Mouse (Mus musculus) limb, embryonic 12.5 days (tissue): ENCODE data around the gene Syt7. TPM values are rescaled to one million over a fixed set of nuclear protein-coding genes. Genes with fewer than 3 reads are reported as not detected.

ENCODE experiments used
- ATAC-seq: fragments of 200-750 bp; cut with Nextera tagmentation; 2 replicates; pipeline ENCODE4 v1.8.0; 2017; ENCODE audit warnings: low read depth, moderate TSS enrichment; ENCODE audit not compliant: insufficient number of reproducible peaks, insufficient read depth, low FRiP score, low TSS enrichment
- H3K27ac ChIP-seq: fragments of 300-500 bp; sonication (generic); 2 replicates; pipeline ENCODE4 v1.5.1; 2016; ENCODE audit warnings: mild to moderate bottlenecking, moderate library complexity
- H3K27me3 ChIP-seq: fragments of 300-500 bp; sonication (generic); 2 replicates; pipeline ENCODE4 v1.6.1; 2016; ENCODE audit warnings: mild to moderate bottlenecking, moderate library complexity
- H3K36me3 ChIP-seq: fragments of 300-500 bp; sonication (generic); 2 replicates; pipeline ENCODE4 v1.6.1; 2016; ENCODE audit warnings: mild to moderate bottlenecking, moderate library complexity
- H3K4me1 ChIP-seq: fragments of 300-500 bp; sonication (generic); replicated peaks from 2 replicates; pipeline ENCODE4 v1.6.1; 2016
- H3K4me2 ChIP-seq: fragments of 300-500 bp; sonication (generic); 2 replicates; pipeline ENCODE4 v1.6.1; 2016; ENCODE audit warnings: mild to moderate bottlenecking, moderate library complexity
- H3K4me3 ChIP-seq: fragments of 300-500 bp; sonication (generic); replicated peaks from 2 replicates; pipeline ENCODE4 v1.5.1; 2016; ENCODE audit warnings: mild to moderate bottlenecking
- H3K9ac ChIP-seq: fragments of 300-500 bp; sonication (generic); replicated peaks from 2 replicates; pipeline ENCODE4 v1.6.1; 2016; ENCODE audit warnings: mild to moderate bottlenecking, moderate library complexity
- H3K9me3 ChIP-seq: fragments of 300-500 bp; sonication (generic); 2 replicates; pipeline ENCODE4 v1.6.1; 2016; ENCODE audit warnings: mild to moderate bottlenecking, moderate library complexity
- WGBS: fragments of 180-500 bp; shearing (Covaris S2); methylation state at CpG from one replicate; pipeline ENCODE4 v1.1.7; 2016; 5-methylcytosine and 5-hydroxymethylcytosine counted together
- polyA plus RNA-seq: library from polyadenylated mRNA; unstranded; fragments of >200 nt; fragmentation: Nextera tagmentation; extraction: Ambion mirVana; gene quantifications from 2 replicates; pipeline ENCODE4 v1.2.1, GENCODE M21; 2016

Syt7 gene
- polyA plus RNA-seq, 1 experiment from 2014 or later = 0.84 TPM

DNA sequence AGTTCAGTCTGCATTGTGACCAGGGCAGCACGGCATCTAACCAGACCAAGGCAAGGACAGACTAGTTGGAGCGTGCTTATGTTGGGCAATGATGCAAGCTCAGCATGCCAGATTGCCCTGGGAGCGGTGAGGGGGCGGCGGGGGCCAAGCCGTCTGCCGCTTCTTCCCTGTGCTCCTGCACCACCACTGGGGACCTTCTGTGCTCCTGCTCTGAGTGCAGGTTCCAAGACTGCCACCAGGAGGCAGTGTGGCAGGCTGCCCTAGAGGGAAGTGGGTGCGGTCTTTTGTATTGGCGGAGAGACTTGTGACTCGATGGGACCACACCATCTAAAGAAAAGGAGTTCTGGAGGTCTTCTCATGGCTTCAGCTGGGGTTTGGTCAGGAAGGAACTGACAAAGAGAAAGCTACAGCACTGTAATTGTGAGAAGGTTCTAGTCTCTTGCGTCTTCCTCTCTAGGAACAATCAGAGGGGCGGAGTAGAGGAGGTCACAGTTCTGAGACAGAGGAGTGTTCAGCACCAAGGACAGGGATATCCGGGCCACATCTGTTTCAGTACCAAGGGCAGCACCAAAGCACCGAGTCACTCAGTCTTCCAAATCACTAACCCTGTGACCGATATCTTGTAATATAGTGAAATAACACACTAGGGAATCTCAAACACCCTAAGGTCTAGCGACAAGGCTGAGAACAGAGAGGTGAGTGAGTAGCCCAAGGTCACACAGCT lies 14.0 kb downstream of the Syt7 start:
- 21% methylated on average over 16 of the region's 16 CpGs for WGBS
- no peaks in the 10 kb centered on the region for H3K4me1 ChIP-seq
- no peaks in the 10 kb centered on the region for H3K36me3 ChIP-seq
- H3K27ac ChIP-seq = no peak overlapping the region
- H3K4me3 ChIP-seq = no peak overlapping the region
- no peak overlapping the region for H3K4me2 ChIP-seq
- H3K27me3 ChIP-seq = peaks cover 20% of the 10 kb centered on the region; the same call in 1 of the 2 replicates
- no peaks in the 10 kb centered on the region for H3K9me3 ChIP-seq
- no peak overlapping the region for H3K9ac ChIP-seq
- ATAC-seq = peak; percentile 33; the same call in 1 of the 2 replicates

DNA sequence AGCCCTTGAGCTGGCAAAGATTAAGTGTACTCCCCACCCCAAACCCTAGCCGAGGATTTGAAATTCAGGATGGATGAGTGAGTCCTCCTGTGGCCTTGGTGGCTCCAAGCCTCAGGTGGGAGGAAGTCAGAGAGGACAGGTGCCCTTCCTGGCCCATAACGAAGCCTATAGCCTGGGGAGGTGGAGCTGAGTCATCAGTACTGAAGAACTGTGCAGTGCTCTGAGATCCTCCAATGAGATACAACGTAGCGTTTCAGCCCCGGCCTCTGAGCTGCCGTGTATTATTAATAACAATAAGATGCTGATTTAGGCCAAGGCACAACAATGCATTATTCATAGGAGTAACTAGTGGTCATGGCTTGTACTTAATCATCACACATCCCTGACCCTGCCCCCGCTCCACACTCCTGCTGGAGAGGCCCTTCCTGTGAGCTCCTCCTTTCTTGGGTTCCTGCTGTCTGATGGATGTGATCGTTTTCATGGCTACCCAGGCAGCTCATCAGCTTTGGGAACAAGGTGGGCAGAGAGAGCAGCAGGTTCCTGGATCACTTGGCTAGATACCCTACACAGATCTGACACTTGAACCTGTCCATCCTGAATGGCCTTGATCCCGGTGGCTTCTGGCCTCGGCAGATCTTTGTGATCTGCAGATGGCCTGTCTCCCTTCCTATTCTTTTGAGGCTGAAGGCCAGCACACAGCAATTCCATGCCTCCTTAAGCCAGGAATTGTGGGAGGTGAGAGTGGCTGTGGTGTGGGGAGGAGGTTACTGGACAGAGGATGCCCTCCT lies 14.9 kb downstream of the Syt7 start:
- H3K27me3 ChIP-seq = peaks cover 16% of the 10 kb centered on the region; the same call in 1 of the 2 replicates
- H3K27ac ChIP-seq = no peak overlapping the region
- no peaks in the 10 kb centered on the region for H3K4me1 ChIP-seq
- no peak overlapping the region for H3K4me3 ChIP-seq
- no peaks in the 10 kb centered on the region for H3K9me3 ChIP-seq
- H3K9ac ChIP-seq = no peak overlapping the region
- peak; percentile 52; the same call in 1 of the 2 replicates for ATAC-seq
- no peak overlapping the region for H3K4me2 ChIP-seq
- WGBS = 79% methylated on average over 10 of the region's 10 CpGs
- no peaks in the 10 kb centered on the region for H3K36me3 ChIP-seq

DNA sequence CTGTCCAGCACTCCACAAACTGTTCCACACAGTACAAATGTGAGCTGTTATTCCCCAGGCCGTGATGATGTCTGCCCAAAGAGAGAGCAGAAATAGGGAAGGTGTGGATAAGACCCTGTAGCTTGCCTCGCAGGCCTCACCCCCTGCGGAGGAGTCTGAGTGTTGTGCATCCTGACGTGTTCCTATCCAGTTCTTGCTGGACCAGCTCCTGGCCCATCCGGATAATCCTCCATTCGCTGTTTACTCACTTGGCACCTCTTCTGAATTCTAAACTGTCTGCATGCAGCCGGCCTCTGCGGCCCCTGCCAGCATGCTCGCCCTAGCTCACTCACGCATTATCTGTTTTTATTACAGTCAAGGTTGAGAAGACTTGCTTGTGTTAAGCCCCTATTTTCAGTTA lies 15.5 kb downstream of the Syt7 start:
- ATAC-seq = no peak
- no peaks in the 10 kb centered on the region for H3K4me1 ChIP-seq
- H3K27me3 ChIP-seq = peaks cover 16% of the 10 kb centered on the region; the same call in 1 of the 2 replicates
- no peak overlapping the region for H3K9ac ChIP-seq
- 78% methylated on average over 10 of the region's 10 CpGs for WGBS
- no peak overlapping the region for H3K27ac ChIP-seq
- H3K9me3 ChIP-seq = no peaks in the 10 kb centered on the region
- H3K4me3 ChIP-seq = no peak overlapping the region
- no peaks in the 10 kb centered on the region for H3K36me3 ChIP-seq
- H3K4me2 ChIP-seq = no peak overlapping the region

DNA sequence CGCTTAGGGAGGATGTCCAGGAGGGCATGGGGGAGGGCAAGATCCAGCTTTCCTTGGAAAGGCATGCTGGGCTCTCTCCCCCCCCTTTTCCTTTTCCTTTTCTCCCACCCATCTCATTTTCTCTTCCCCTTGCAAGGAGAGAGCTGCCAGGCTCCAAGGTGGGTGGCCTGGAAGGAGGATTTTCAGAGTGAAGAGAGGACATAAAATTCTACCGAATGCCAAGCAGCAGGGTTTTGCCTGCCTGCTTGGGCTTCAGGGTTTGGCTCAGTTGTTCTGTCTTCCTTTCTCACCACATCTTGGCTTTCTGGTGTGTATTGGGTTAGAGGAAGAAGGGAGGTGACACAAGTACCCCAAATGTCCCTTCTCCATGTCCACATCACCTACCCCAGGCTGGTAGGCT lies 16.0 kb downstream of the Syt7 start:
- Histone ChIP-seq H3K4me2 (no peak overlapping the region), H3K27ac (no peak overlapping the region), H3K4me1 (no peaks in the 10 kb centered on the region), H3K27me3 (peaks cover 16% of the 10 kb centered on the region; the same call in 1 of the 2 replicates), H3K9ac (no peak overlapping the region), H3K36me3 (no peaks in the 10 kb centered on the region), H3K4me3 (no peak overlapping the region), H3K9me3 (no peaks in the 10 kb centered on the region)
- ATAC-seq = no peak
- 41% methylated on average over 2 of the region's 2 CpGs for WGBS

DNA sequence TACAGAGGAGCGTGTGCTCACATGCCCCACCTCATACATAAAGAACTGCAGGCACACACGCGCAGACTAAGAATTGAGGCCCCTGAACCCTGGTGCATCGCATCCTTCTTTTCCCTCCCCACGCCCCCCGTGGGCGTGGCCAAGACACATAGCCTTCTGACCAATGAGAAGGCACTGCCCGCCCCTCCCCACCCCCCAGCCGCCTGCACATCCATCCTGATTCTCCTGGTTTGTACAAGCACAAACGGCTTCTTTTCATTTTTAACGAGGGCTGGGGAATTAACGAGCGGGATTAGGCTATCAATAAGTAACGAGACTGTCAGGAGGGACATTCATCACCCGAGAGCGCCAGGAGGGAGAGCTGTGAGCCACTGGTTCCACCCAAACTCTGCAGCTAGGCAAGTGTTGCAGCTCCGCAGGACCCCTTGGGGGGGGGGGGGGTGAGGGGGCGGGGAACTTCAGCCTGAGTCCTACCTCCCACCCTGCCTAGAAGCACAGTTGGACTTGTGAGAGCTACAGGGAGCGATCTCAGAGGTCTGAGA lies 24.9 kb downstream of the Syt7 start:
- H3K36me3 ChIP-seq = no peaks in the 10 kb centered on the region
- peak; percentile 78 for ATAC-seq
- peak overlapping the region; percentile 18; the same call in 1 of the 2 replicates for H3K9ac ChIP-seq
- 2% methylated on average over 19 of the region's 19 CpGs for WGBS
- H3K27me3 ChIP-seq = peaks cover 25% of the 10 kb centered on the region
- no peak overlapping the region; the same call in 1 of the 2 replicates for H3K27ac ChIP-seq
- no peaks in the 10 kb centered on the region for H3K9me3 ChIP-seq
- H3K4me2 ChIP-seq = peak overlapping the region; percentile 60
- H3K4me1 ChIP-seq = peaks cover 26% of the 10 kb centered on the region
- peak overlapping the region; percentile 35 for H3K4me3 ChIP-seq

DNA sequence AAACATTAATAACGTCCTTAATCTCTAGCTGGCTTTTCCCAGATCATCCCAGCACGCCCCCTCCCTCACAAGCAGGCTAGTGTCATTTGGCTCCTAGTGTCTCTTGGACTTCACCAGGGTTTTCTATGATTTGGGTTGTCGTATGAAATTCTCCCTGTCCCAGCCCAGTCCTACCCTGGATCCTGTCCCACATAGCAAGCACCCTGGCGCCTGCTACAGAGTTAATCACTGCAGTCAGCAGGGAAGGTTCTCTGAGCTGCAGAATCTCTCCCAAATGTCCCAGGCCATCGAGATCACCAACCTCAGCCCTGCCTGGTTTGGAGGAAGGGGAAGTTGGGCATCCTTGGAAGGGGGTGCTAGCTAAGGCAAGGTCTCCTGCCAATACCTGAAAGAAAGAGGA lies 26.6 kb downstream of the Syt7 start:
- H3K9ac ChIP-seq = no peak overlapping the region
- ATAC-seq = no peak
- no peak overlapping the region for H3K4me3 ChIP-seq
- H3K4me1 ChIP-seq = peaks cover 26% of the 10 kb centered on the region
- H3K27me3 ChIP-seq = peaks cover 32% of the 10 kb centered on the region
- H3K27ac ChIP-seq = no peak overlapping the region
- H3K4me2 ChIP-seq = no peak overlapping the region
- H3K36me3 ChIP-seq = no peaks in the 10 kb centered on the region
- H3K9me3 ChIP-seq = no peaks in the 10 kb centered on the region
- WGBS = 79% methylated on average over 5 of the region's 5 CpGs

DNA sequence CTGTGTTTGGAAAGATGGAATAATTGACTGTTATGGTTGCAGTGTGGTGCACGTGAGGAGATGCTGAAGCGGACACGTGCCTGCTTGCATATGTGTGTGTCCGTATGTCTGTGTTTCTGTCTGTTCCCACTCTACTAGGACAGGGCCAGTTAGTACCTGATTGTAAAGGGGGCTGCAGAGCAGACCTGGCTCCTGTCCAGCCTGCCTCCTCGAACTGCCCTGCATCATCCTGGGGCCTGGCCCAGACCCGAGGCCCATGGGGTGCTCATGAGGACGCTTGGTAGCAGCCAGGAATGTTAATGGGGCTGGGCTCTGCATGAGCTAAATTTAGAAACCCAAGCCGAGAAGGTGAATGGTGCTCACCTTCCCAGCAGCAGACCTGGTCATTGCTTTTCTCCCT lies 28.0 kb downstream of the Syt7 start:
- no peaks in the 10 kb centered on the region for H3K9me3 ChIP-seq
- 0 out of 2 replicates have a peak overlapping the region, but pooled peaks have one; percentile 18 for H3K9ac ChIP-seq
- H3K27ac ChIP-seq = peak overlapping the region; percentile 12; the same call in 1 of the 2 replicates
- H3K4me2 ChIP-seq = no peak overlapping the region
- ATAC-seq = no peak
- H3K27me3 ChIP-seq = peaks cover 38% of the 10 kb centered on the region
- H3K36me3 ChIP-seq = no peaks in the 10 kb centered on the region
- H3K4me1 ChIP-seq = peaks cover 29% of the 10 kb centered on the region
- no peak overlapping the region for H3K4me3 ChIP-seq
- WGBS = 42% methylated on average over 8 of the region's 8 CpGs

DNA sequence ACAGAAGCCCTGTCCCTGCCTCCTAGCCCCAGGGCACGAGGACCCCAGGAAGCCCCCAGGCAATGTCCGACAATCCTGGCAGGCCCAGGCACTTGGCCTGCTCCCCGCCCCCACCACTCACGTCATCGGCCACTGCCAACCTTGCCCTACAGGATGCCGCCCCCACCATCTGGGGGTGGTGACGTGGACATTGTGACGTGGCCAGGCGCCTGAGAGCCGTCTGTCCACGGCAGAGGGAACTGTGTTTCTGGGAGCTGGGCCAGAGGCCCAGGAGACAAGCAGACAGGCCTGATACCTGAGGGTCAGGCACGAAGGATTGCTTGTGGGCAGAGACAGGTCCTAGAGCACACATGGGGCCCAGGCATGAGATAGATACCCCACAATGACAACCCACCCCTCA lies 28.5 kb downstream of the Syt7 start:
- Histone ChIP-seq H3K36me3 (no peaks in the 10 kb centered on the region), H3K4me2 (no peak overlapping the region), H3K9ac (0 out of 2 replicates have a peak overlapping the region, but pooled peaks have one; percentile 18), H3K27ac (0 out of 2 replicates have a peak overlapping the region, but pooled peaks have one; percentile 12), H3K4me1 (peaks cover 35% of the 10 kb centered on the region), H3K27me3 (peaks cover 42% of the 10 kb centered on the region), H3K9me3 (no peaks in the 10 kb centered on the region), H3K4me3 (no peak overlapping the region)
- WGBS = 72% methylated on average over 12 of the region's 12 CpGs
- ATAC-seq = no peak

DNA sequence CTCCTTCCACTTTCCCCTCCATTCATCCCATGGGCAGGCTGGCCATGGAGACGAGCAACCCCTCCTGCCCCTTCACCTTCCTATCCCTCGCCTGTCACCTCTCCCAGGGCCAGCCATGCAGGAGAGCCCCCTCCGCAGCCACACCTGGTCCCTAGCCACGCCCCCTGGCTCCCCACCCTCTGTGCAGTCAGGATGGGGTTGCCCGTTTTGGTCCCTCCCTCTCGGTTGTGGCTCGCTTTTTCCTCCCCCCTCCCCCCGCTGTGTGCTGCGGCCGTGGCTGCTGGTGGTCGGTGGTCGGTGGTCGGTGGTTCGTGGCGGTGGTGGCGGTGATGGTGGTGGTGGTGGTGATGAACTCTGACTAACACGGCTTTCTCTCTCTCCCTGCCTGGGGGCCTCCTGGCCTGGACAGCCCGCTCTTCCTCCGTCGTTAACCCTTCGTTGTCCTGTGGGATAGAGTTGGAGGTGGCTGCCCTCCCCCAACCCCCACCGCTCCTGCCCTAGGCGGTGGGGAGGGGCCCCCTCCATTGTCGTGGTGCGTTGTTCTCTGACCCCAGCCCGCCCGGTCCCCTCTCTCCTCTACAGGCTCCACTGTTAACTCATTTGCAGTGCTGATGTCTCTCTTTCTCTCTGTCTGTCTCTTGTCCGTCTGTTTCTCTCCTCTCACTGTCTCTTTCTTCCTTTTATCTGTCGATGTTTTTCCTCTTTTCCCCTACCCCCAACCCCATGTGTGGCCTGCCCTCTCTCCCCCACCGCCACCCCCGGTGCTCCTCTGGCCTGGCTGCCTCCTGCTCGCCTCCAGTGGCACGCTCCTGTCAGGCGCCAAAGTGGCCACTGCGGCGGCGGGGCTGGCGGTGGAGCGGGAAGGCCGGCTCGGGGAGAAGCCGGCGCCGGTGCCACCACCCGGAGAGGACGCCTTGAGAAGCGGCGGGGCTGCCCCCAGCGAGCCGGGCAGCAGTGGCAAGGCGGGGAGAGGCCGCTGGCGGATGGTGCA lies 33.4 kb downstream of the Syt7 start:
- ATAC-seq = no peak
- peak overlapping the region; percentile 40 for H3K4me3 ChIP-seq
- H3K27ac ChIP-seq = no peak overlapping the region
- H3K4me2 ChIP-seq = peak overlapping the region; percentile 71
- no peaks in the 10 kb centered on the region for H3K36me3 ChIP-seq
- WGBS = 2% methylated on average over 53 of the region's 53 CpGs
- no peaks in the 10 kb centered on the region for H3K9me3 ChIP-seq
- peaks cover 41% of the 10 kb centered on the region for H3K4me1 ChIP-seq
- peak overlapping the region; percentile 55 for H3K9ac ChIP-seq
- peaks cover 63% of the 10 kb centered on the region for H3K27me3 ChIP-seq

DNA sequence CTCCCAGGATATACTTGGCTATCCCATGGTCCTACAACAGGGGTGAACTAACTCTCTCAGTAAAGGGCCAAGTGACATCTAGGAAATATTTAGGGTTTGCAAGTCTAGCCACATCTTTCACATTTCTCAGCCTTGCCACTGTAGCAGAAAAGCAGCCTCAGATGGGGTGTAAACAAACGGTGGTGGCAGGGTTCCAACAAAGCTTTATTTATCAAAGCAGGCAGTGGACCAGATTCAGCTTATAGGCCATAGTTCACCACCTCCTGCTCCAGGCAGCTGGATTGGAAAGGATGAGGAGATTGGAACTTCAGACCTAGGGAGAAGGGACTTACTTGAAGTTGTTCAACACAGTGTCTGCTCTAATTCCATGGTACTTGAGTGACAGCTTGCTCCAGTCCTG lies 35.9 kb downstream of the Syt7 start:
- 60% methylated on average over 1 of the region's 1 CpGs for WGBS
- peaks cover 52% of the 10 kb centered on the region for H3K4me1 ChIP-seq

More for the DNA sequence above, 35.9 kb downstream of the Syt7 start:
- Histone ChIP-seq H3K36me3 (no peaks in the 10 kb centered on the region), H3K4me2 (no peak overlapping the region), H3K27me3 (peaks cover 59% of the 10 kb centered on the region), H3K9ac (no peak overlapping the region), H3K27ac (no peak overlapping the region), H3K4me3 (no peak overlapping the region), H3K9me3 (no peaks in the 10 kb centered on the region)
- no peak for ATAC-seq
